Mouse (Mus musculus) intestine, embryonic 16.5 days (tissue): ENCODE measurements around the gene Akr1b10. TPM values are rescaled to one million over a fixed set of nuclear protein-coding genes. Genes with fewer than 3 reads are reported as not detected.

Source experiments
- ATAC-seq: fragments of 200-750 bp; cut with Nextera tagmentation; 2 replicates; pipeline ENCODE4 v1.8.0; 2017; ENCODE audit warnings: moderate TSS enrichment, moderate library complexity
- H3K27ac ChIP-seq: fragments of 300-500 bp; sonication (generic); 2 replicates; pipeline ENCODE4 v1.5.1; 2014; ENCODE audit warnings: mild to moderate bottlenecking, low read length
- H3K27me3 ChIP-seq: fragments of 300-500 bp; sonication (generic); replicated peaks from 2 replicates; pipeline ENCODE4 v1.6.1; 2014; ENCODE audit warnings: low read length, control low read depth, mixed read lengths; ENCODE audit not compliant: control insufficient read depth, insufficient read depth
- H3K36me3 ChIP-seq: fragments of 300-500 bp; sonication (generic); 2 replicates; pipeline ENCODE4 v1.6.1; 2014; ENCODE audit warnings: low read length, control low read depth; ENCODE audit not compliant: control insufficient read depth, insufficient read depth
- H3K4me1 ChIP-seq: fragments of 300-500 bp; sonication (generic); 2 replicates; pipeline ENCODE4 v1.6.1; 2014; ENCODE audit warnings: low read length, control low read depth, mixed read lengths; ENCODE audit not compliant: control insufficient read depth, insufficient read depth
- H3K4me2 ChIP-seq: fragments of 300-500 bp; sonication (generic); 2 replicates; pipeline ENCODE4 v1.6.1; 2014; ENCODE audit warnings: low read depth, low read length, control low read depth
- H3K4me3 ChIP-seq: fragments of 300-500 bp; sonication (generic); 2 replicates; pipeline ENCODE4 v1.5.1; 2014; ENCODE audit warnings: mild to moderate bottlenecking, low read length
- H3K9ac ChIP-seq: fragments of 300-500 bp; sonication (generic); 2 replicates; pipeline ENCODE4 v1.6.1; 2014; ENCODE audit warnings: low read depth, low read length
- H3K9me3 ChIP-seq: fragments of 300-500 bp; sonication (generic); 2 replicates; pipeline ENCODE4 v1.6.1; 2016; ENCODE audit warnings: low read length, control low read depth; ENCODE audit not compliant: control insufficient read depth
- WGBS: fragments of 180-500 bp; shearing (Covaris S2); extraction: QIAGEN DNeasy Blood & Tissue Kit; methylation state at CpG from one replicate; pipeline ENCODE4 v1.1.7; 2014; 5-methylcytosine and 5-hydroxymethylcytosine counted together
- polyA plus RNA-seq: library from polyadenylated mRNA; unstranded; fragments of >200 nt; fragmentation: Nextera tagmentation; extraction: Ambion mirVana; gene quantifications from 2 replicates; pipeline ENCODE4 v1.2.1, GENCODE M21; 2015

The Akr1b10 gene
- 13.9 and 16.0 TPM in 2 replicates for polyA plus RNA-seq

DNA sequence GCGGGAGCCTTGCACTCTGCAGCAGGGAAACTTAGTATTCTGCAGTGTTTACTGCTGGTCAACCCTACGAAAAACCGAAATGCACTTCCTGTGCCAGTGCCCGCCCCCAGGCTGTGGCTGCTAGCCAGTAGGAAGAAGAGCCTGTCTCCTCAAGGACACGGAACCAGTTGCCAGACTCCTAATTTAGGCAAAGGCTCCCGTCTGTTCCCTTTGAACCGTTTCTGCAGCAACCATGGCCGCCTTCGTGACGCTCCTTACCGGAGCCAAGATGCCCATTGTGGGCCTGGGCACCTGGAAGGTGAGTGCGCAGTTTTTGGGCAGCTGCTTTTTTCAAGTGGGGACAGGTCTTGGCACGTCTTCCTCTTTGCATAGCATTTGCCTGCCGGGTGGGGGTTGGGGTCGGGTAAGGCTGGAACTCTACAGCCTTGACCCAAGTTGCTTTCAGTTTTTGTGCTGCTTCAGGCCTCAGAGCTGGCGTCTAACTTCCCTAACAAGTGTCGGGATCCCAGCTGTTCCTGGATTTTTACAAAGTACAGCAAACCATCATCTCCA, at the start of gene Akr1b10:
Gene Akr1b10, plus strand, starts transcription at position 109 of the 552 bp plus-strand sequence.
- H3K27me3 ChIP-seq = no peaks in the 10 kb centered on the region
- peak within 1 kb of the TSS; percentile 80 for H3K4me2 ChIP-seq
- H3K4me3 ChIP-seq = peak within 1 kb of the TSS; percentile 57
- peak; percentile 73 for ATAC-seq
- peak within 1 kb of the TSS; percentile 82 for H3K27ac ChIP-seq
- peak within 1 kb of the TSS; percentile 64 for H3K9ac ChIP-seq
- H3K4me1 ChIP-seq = peaks cover 10% of the 10 kb centered on the region; the same call in 1 of the 2 replicates
- H3K9me3 ChIP-seq = no peaks in the 10 kb centered on the region
- no peaks in the 10 kb centered on the region for H3K36me3 ChIP-seq
- WGBS = 1% methylated on average over 17 of the region's 17 CpGs

DNA sequence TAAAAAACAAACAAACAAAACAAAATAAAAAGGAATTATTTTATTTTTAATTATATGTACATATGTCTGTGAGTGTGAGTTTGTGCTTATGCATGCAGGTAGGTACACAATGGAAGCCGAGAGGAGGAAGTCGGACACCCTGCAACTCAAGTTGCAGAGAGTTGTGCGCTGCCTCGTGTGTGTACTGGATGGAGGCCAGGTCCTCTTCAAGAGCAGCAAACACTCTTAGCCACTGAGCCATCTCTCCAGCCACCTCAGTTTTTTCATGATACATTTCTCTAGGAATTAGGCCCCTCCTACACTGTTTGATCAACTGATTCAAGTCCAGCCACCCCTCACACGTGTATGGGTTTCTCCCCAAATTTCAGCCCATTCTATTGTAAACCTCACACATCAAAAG, 49.3 kb upstream of the Akr1b10 start:
- no peak overlapping the region for H3K9ac ChIP-seq
- 75% methylated on average over 5 of the region's 5 CpGs for WGBS
- H3K4me3 ChIP-seq = no peak overlapping the region
- no peak overlapping the region for H3K4me2 ChIP-seq
- H3K27me3 ChIP-seq = no peaks in the 10 kb centered on the region
- ATAC-seq = no peak
- H3K36me3 ChIP-seq = no peaks in the 10 kb centered on the region
- H3K4me1 ChIP-seq = no peaks in the 10 kb centered on the region
- H3K27ac ChIP-seq = no peak overlapping the region
- H3K9me3 ChIP-seq = no peaks in the 10 kb centered on the region

- H3K9ac ChIP-seq = no peak overlapping the region
- no peak for ATAC-seq
Observed at GRCm38 (mm10) chr6:34337799-34338198, 46.2 kb upstream of the Akr1b10 start.

GRCm38 (mm10) chr6:34341991-34342390, 42.0 kb upstream of the Akr1b10 start:
- no peak for ATAC-seq
- WGBS = 88% methylated on average over 4 of the region's 4 CpGs
- no peak overlapping the region for H3K4me3 ChIP-seq

More at GRCm38 (mm10) chr6:34337799-34338198, 46.2 kb upstream of the Akr1b10 start:
- Histone ChIP-seq H3K9me3 (no peaks in the 10 kb centered on the region), H3K4me2 (no peak overlapping the region), H3K27ac (no peak overlapping the region), H3K36me3 (no peaks in the 10 kb centered on the region), H3K4me3 (no peak overlapping the region), H3K4me1 (no peaks in the 10 kb centered on the region), H3K27me3 (no peaks in the 10 kb centered on the region)
- 84% methylated on average over 2 of the region's 2 CpGs for WGBS

DNA sequence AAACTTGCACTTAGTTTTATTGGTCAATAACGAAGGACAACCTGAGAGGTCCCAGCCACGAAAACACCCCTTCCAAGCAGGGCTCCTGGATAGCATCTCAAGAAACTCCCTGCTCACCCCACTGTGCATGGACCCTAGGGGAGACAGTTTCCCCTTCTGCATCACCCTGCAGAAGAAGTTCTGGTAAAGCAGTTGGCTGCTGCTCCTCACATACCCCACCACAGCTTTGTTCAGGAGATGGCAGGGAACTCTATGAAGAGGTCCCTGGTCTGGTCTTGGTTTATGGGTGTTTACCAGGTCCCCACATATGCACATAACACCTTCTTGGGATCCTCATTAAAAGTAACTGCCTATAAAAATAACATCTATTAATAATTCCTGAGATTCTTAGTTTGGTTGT, 41.5 kb upstream of the Akr1b10 start:
- Histone ChIP-seq H3K9ac (no peak overlapping the region), H3K4me3 (no peak overlapping the region), H3K9me3 (no peaks in the 10 kb centered on the region), H3K27ac (no peak overlapping the region), H3K36me3 (no peaks in the 10 kb centered on the region), H3K27me3 (no peaks in the 10 kb centered on the region), H3K4me2 (no peak overlapping the region), H3K4me1 (peaks cover 3% of the 10 kb centered on the region; the same call in 1 of the 2 replicates)
- ATAC-seq = no peak
- WGBS = 85% methylated on average over 2 of the region's 2 CpGs

More at GRCm38 (mm10) chr6:34341991-34342390, 42.0 kb upstream of the Akr1b10 start:
- Histone ChIP-seq H3K27me3 (no peaks in the 10 kb centered on the region), H3K4me1 (peaks cover 3% of the 10 kb centered on the region; the same call in 1 of the 2 replicates), H3K9ac (no peak overlapping the region), H3K27ac (no peak overlapping the region), H3K4me2 (no peak overlapping the region), H3K9me3 (no peaks in the 10 kb centered on the region), H3K36me3 (no peaks in the 10 kb centered on the region)

DNA sequence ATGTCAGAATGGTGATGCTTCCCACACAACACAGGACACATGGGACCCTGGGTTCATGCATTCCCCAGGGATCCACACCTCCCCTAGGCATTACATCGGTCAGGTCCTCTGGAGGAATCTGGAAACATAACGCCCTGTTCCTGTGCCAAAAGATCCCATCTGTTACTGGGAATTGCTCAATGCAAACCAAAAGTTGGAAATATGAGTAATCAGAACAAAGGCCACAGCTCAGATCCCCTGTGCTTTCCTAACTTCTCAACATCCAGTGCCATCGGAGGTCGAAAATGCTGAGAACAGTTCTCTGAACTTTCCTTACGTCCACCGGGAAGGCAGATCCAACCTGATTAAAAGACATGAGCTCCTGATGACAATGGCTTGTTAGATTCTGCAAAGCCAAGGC, 40.6 kb upstream of the Akr1b10 start:
- Histone ChIP-seq H3K27ac (no peak overlapping the region), H3K36me3 (no peaks in the 10 kb centered on the region), H3K27me3 (no peaks in the 10 kb centered on the region), H3K4me1 (peaks cover 3% of the 10 kb centered on the region; the same call in 1 of the 2 replicates), H3K9ac (no peak overlapping the region), H3K4me2 (no peak overlapping the region), H3K4me3 (no peak overlapping the region), H3K9me3 (no peaks in the 10 kb centered on the region)
- WGBS = 84% methylated on average over 6 of the region's 6 CpGs
- ATAC-seq = no peak

- ATAC-seq = no peak
- Histone ChIP-seq H3K27ac (no peak overlapping the region), H3K27me3 (no peaks in the 10 kb centered on the region), H3K36me3 (no peaks in the 10 kb centered on the region), H3K4me1 (peaks cover 3% of the 10 kb centered on the region; the same call in 1 of the 2 replicates), H3K9ac (no peak overlapping the region), H3K9me3 (no peaks in the 10 kb centered on the region), H3K4me3 (no peak overlapping the region), H3K4me2 (no peak overlapping the region)
- 58% methylated on average over 10 of the region's 10 CpGs for WGBS
Observed at GRCm38 (mm10) chr6:34344135-34344850, 39.7 kb upstream of the Akr1b10 start.

DNA sequence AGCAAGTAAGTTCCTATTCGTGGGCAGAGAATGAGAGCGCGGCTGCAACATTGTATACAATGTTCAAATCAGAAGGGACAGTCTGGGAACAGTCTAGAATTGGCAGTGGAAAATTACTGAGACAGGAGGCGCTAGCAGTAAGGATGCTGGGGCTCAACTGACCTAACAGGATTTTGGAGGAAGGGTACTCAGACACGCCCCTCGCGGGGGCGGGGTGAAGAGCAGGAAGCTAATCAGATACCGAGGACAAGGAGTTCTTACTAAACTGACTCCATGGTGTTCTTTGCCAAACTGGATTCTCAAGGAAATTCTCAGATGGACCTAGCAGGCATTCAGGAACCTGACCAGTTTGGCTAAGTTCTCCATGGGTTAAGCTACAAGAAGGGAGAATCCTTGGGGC, 39.1 kb upstream of the Akr1b10 start:
- WGBS = 18% methylated on average over 9 of the region's 9 CpGs
- no peak overlapping the region for H3K4me2 ChIP-seq

DNA sequence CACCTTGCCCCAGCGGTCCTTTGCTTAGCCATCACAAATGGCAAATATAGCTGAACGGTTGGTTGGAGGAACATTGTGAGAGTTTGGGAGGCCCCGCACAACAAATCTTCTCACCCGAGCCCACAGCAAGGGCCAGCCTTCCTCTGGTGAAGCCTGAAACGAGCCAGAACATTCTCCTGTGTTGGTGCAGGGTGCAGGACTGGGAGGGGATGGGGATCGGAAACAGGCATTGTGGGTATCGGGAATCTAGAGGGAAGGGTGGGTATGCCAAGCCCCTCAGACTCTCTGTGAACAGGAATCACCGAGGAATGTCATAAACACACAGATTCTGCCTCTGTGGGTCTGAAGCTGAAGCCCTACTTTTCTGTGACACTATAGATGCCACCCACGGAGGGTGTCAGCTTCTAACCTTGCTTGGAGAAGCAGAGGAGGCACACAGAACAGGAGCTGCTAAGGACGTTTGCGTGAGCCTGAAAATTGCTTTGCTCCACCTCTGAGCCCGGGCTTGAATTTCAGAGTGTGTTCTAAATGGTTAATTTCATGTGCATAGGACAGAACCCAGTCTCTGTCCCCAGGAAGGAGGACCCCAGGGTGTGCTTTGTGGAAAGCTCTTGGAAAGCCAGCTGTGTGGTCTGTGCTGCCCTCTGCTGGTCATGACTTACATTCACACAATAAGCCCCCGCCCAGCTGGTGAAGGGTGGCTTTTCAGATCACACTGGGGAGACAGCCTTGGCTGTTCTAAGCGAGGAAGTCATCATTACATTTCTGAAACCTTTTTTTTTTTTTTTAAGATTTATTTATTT, 37.7 kb upstream of the Akr1b10 start:
- Histone ChIP-seq H3K27me3 (no peaks in the 10 kb centered on the region), H3K4me2 (no peak overlapping the region), H3K36me3 (no peaks in the 10 kb centered on the region), H3K9ac (no peak overlapping the region; the same call in 1 of the 2 replicates), H3K4me3 (no peak overlapping the region), H3K4me1 (peaks cover 3% of the 10 kb centered on the region; the same call in 1 of the 2 replicates), H3K27ac (no peak overlapping the region), H3K9me3 (no peaks in the 10 kb centered on the region)
- ATAC-seq = peak; percentile 32
- WGBS = 48% methylated on average over 14 of the region's 14 CpGs

More for the DNA sequence above, 39.1 kb upstream of the Akr1b10 start:
- Histone ChIP-seq H3K4me3 (no peak overlapping the region), H3K9ac (no peak overlapping the region), H3K36me3 (no peaks in the 10 kb centered on the region), H3K27ac (no peak overlapping the region), H3K9me3 (no peaks in the 10 kb centered on the region), H3K4me1 (peaks cover 3% of the 10 kb centered on the region; the same call in 1 of the 2 replicates), H3K27me3 (no peaks in the 10 kb centered on the region)
- ATAC-seq = no peak
